Mouse (Mus musculus): ENCODE results near the gene Adam12. TPM values are rescaled to one million over a fixed set of nuclear protein-coding genes. Genes with fewer than 3 reads are reported as not detected.
"Not testable (repeated sequence)": the region's sequence is repeated elsewhere in the genome, so short reads cannot be mapped to it uniquely, and the experiment has no call there.

The Adam12 gene
- polyA plus RNA-seq, 1 experiment from 2014 or later: 0.57 TPM

GRCm38 (mm10) chr7:133891298-133891697 is 340.6 kb downstream of the Adam12 start:
- no peak overlapping the region for H3K9ac ChIP-seq (ENCODE audit: low read length)
- no peak for TF ChIP-seq CTCF (IDR thresholded peaks at IDR 0.05; ENCODE audit: low read depth)
- no peak for TF ChIP-seq EP300 (optimal IDR thresholded peaks at IDR 0.05)
- no peaks in the 10 kb centered on the region for H3K27me3 ChIP-seq (ENCODE audit: control insufficient read depth, insufficient read depth, low read length)
- H3K4me1 ChIP-seq (replicated peaks; ENCODE audit: control insufficient read depth, insufficient read depth): no peaks in the 10 kb centered on the region
- ATAC-seq (ENCODE audit: low FRiP score, low TSS enrichment) (no peak), DNase-seq (ENCODE audit: low spot score) (no peak)
- no peaks in the 10 kb centered on the region for H3K9me3 ChIP-seq (ENCODE audit: control insufficient read depth, low read length)
- no peak overlapping the region for H3K4me3 ChIP-seq (ENCODE audit: low read depth, low read length)
- no peaks in the 10 kb centered on the region for H3K36me3 ChIP-seq (ENCODE audit: control insufficient read depth, insufficient read depth, low read length)
- 88% methylated on average over 9 of the region's 9 CpGs for WGBS
- H3K4me2 ChIP-seq (replicated peaks; ENCODE audit: low read depth): no peak overlapping the region
- H3K27ac ChIP-seq (replicated peaks): no peak overlapping the region

GRCm38 (mm10) chr7:133889986-133890385 is 342.0 kb downstream of the Adam12 start:
- Histone ChIP-seq H3K9ac (ENCODE audit: low read length) (no peak overlapping the region), H3K4me3 (ENCODE audit: low read depth, low read length) (no peak overlapping the region), H3K4me2 (replicated peaks; ENCODE audit: low read depth) (no peak overlapping the region), H3K36me3 (ENCODE audit: control insufficient read depth, insufficient read depth, low read length) (no peaks in the 10 kb centered on the region), H3K4me1 (replicated peaks; ENCODE audit: control insufficient read depth, insufficient read depth) (no peaks in the 10 kb centered on the region), H3K9me3 (ENCODE audit: control insufficient read depth, low read length) (no peaks in the 10 kb centered on the region), H3K27me3 (ENCODE audit: control insufficient read depth, insufficient read depth, low read length) (no peaks in the 10 kb centered on the region), H3K27ac (replicated peaks) (no peak overlapping the region)
- WGBS: 88% methylated on average over 4 of the region's 4 CpGs
- no peak for ATAC-seq (ENCODE audit: low FRiP score, low TSS enrichment)
- TF ChIP-seq EP300 (optimal IDR thresholded peaks at IDR 0.05): no peak
- no peak for TF ChIP-seq CTCF (IDR thresholded peaks at IDR 0.05; ENCODE audit: low read depth)
- DNase-seq (ENCODE audit: low spot score): no peak

GRCm38 (mm10) chr7:133888926-133889920 is 342.7 kb downstream of the Adam12 start:
- no peak overlapping the region for H3K4me3 ChIP-seq (ENCODE audit: low read depth, low read length)
- 0 out of 2 replicates have a peak, but pooled peaks have one; percentile 10 for ATAC-seq (ENCODE audit: low FRiP score, low TSS enrichment)
- no peak overlapping the region for H3K4me2 ChIP-seq (replicated peaks; ENCODE audit: low read depth)
- no peaks in the 10 kb centered on the region for H3K36me3 ChIP-seq (ENCODE audit: control insufficient read depth, insufficient read depth, low read length)
- TF ChIP-seq EP300 (optimal IDR thresholded peaks at IDR 0.05): no peak
- TF ChIP-seq CTCF (IDR thresholded peaks at IDR 0.05; ENCODE audit: low read depth): no peak
- peak; percentile 10 for DNase-seq (ENCODE audit: low spot score)
- no peaks in the 10 kb centered on the region for H3K27me3 ChIP-seq (ENCODE audit: control insufficient read depth, insufficient read depth, low read length)
- no peaks in the 10 kb centered on the region for H3K9me3 ChIP-seq (ENCODE audit: control insufficient read depth, low read length)
- 73% methylated on average over 19 of the region's 19 CpGs for WGBS
- H3K9ac ChIP-seq (ENCODE audit: low read length): no peak overlapping the region
- no peak overlapping the region for H3K27ac ChIP-seq (replicated peaks)
- H3K4me1 ChIP-seq (replicated peaks; ENCODE audit: control insufficient read depth, insufficient read depth): no peaks in the 10 kb centered on the region

- WGBS: 61% methylated on average over 5 of the region's 9 CpGs
- not testable (repeated sequence) for H3K9me3 ChIP-seq (ENCODE audit: control insufficient read depth, low read length); H3K4me3 ChIP-seq (ENCODE audit: low read depth, low read length); ATAC-seq (ENCODE audit: low FRiP score, low TSS enrichment); H3K9ac ChIP-seq (ENCODE audit: low read length); H3K4me2 ChIP-seq (replicated peaks; ENCODE audit: low read depth); H3K4me1 ChIP-seq (replicated peaks; ENCODE audit: control insufficient read depth, insufficient read depth); H3K27me3 ChIP-seq (ENCODE audit: control insufficient read depth, insufficient read depth, low read length); H3K36me3 ChIP-seq (ENCODE audit: control insufficient read depth, insufficient read depth, low read length); H3K27ac ChIP-seq (replicated peaks)
- peak; percentile 7 for DNase-seq (ENCODE audit: low spot score)
Measured at GRCm38 (mm10) chr7:133884759-133885431, 347.1 kb downstream of the Adam12 start.

- Histone ChIP-seq H3K9me3 (ENCODE audit: control insufficient read depth, low read length) (no peaks in the 10 kb centered on the region), H3K36me3 (ENCODE audit: control insufficient read depth, insufficient read depth, low read length) (no peaks in the 10 kb centered on the region), H3K4me3 (ENCODE audit: low read depth, low read length) (no peak overlapping the region), H3K9ac (ENCODE audit: low read length) (no peak overlapping the region), H3K27ac (replicated peaks) (no peak overlapping the region), H3K4me2 (replicated peaks; ENCODE audit: low read depth) (no peak overlapping the region), H3K27me3 (ENCODE audit: control insufficient read depth, insufficient read depth, low read length) (no peaks in the 10 kb centered on the region), H3K4me1 (replicated peaks; ENCODE audit: control insufficient read depth, insufficient read depth) (no peaks in the 10 kb centered on the region)
- no peak for DNase-seq (ENCODE audit: low spot score)
- ATAC-seq (ENCODE audit: low FRiP score, low TSS enrichment): no peak
- 93% methylated on average over 8 of the region's 8 CpGs for WGBS
- TF ChIP-seq CTCF (IDR thresholded peaks at IDR 0.05; ENCODE audit: low read depth) (no peak), EP300 (optimal IDR thresholded peaks at IDR 0.05) (no peak)
Measured at GRCm38 (mm10) chr7:133879761-133880160, 352.2 kb downstream of the Adam12 start.

Measured in stomach, postnatal 0 days (tissue).